Comparison of ENCODE assay signal across 15 mouse cellular contexts in the genomic region with DNA sequence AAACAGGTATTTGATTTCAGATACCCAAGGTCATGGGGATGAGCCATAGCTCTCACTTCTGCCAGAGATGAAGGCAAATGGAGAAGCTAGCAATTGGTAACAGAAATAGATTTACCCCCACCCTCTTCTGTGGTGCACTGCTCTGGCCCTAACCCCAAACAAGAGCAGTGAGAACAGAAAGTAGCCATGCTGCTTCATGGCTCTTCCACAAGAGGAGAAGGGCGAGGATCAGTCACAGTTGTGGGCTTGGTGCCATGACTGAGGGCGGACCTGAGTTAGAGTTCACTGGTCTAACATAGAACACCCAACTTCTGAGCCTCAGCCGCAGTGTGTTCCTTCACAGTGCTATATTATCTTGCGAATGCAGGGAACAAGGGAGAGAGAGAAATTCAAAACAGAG. TPM values are rescaled to one million over a fixed set of nuclear protein-coding genes. Genes with fewer than 3 reads are reported as not detected.
DNase-seq lines count a peak whose midpoint lies in the region; ATAC-seq and TF ChIP-seq lines count a peak whose summit lies in the region.
"Had no signal": no experiment of that assay in that cellular context is flagged by ENCODE, and none has a peak within 500 bp of the region (broad histone marks: within the 10 kb centered on the region; RNA-seq: fewer than 3 reads in every experiment).

No protein-coding gene starts in this region.

- peaks cover 46% of the 10 kb centered on the region for H3K79me2 ChIP-seq in myocyte (ENCODE audit: control insufficient read depth, insufficient read depth)

- TF ChIP-seq POLR2A in embryonic fibroblast, embryonic 13.5 days (IDR thresholded peaks at IDR 0.05; ENCODE audit: low read depth, low read length): no peak
- no peak for TF ChIP-seq POLR2A in myocyte (IDR thresholded peaks at IDR 0.05; ENCODE audit: insufficient read length, low read depth)

- 83% methylated on average over 4 of the region's 4 CpGs for WGBS in kidney, embryonic 16.5 days

- peak overlapping the region; percentile 58; the same call in 1 of the 2 replicates for H3K27ac ChIP-seq in layer of hippocampus, adult 2 months
- peak overlapping the region; percentile 41; the same call in 1 of the 2 replicates for H3K27ac ChIP-seq in embryonic fibroblast, embryonic 13.5 days (ENCODE audit: insufficient read depth, low read length)
- no peak overlapping the region for H3K27ac ChIP-seq in kidney, embryonic 16.5 days (ENCODE audit: low read length)
- H3K27ac ChIP-seq: heart, embryonic 15.5 days; kidney, embryonic 15.5 days; liver, embryonic 14.5 days had no signal

- H3ac ChIP-seq in myocyte (ENCODE audit: control insufficient read depth, insufficient read length): no peak overlapping the region

- no peak overlapping the region for H3K9ac ChIP-seq in kidney, embryonic 16.5 days (replicated peaks; ENCODE audit: low read length)
- H3K9ac ChIP-seq: heart, embryonic 15.5 days; kidney, embryonic 15.5 days; liver, embryonic 14.5 days had no signal

- DNase-seq in adrenal gland, postnatal 14 days: peak; percentile 20
- no peak for DNase-seq in adrenal gland, adult 18-20 months (ENCODE audit: low spot score in 2 of 2)
- DNase-seq in layer of hippocampus, adult 2 months (ENCODE audit: low spot score in 2 of 2): no peak
- DNase-seq in layer of hippocampus, postnatal 36 days: no peak
- no peak for DNase-seq in ovary, postnatal 10 days (ENCODE audit: low spot score)
- DNase-seq: layer of hippocampus, adult 9-11 months; thymus, adult 18-20 months had no signal

- H3K4me2 ChIP-seq in myocyte (ENCODE audit: low read depth): peak overlapping the region; percentile 93
- no peak overlapping the region for H3K4me2 ChIP-seq in kidney, embryonic 16.5 days (replicated peaks; ENCODE audit: low read depth, low read length)
- H3K4me2 ChIP-seq: kidney, embryonic 15.5 days had no signal

- H3K27me3 ChIP-seq in myocyte (ENCODE audit: control insufficient read depth, insufficient read depth, insufficient read length): no peaks in the 10 kb centered on the region
- H3K27me3 ChIP-seq in kidney, embryonic 16.5 days (ENCODE audit: insufficient read depth, low read length): no peaks in the 10 kb centered on the region
- H3K27me3 ChIP-seq: heart, embryonic 15.5 days; kidney, embryonic 15.5 days had no signal

- H3K36me3 ChIP-seq in myocyte (ENCODE audit: control insufficient read depth, insufficient read depth): no peaks in the 10 kb centered on the region
- no peaks in the 10 kb centered on the region for H3K36me3 ChIP-seq in kidney, embryonic 16.5 days (ENCODE audit: insufficient read depth, low read length)
- H3K36me3 ChIP-seq: G1E; heart, embryonic 15.5 days; kidney, embryonic 15.5 days had no signal

- no peak for ATAC-seq in kidney, embryonic 16.5 days (ENCODE audit: low FRiP score, low TSS enrichment)

- H3K4me3 ChIP-seq in layer of hippocampus, adult 2 months: no peak overlapping the region
- no peak overlapping the region for H3K4me3 ChIP-seq in embryonic fibroblast, embryonic 13.5 days (ENCODE audit: insufficient read depth, low read length)
- H3K4me3 ChIP-seq in myocyte: no peak overlapping the region
- no peak overlapping the region for H3K4me3 ChIP-seq in kidney, embryonic 16.5 days (ENCODE audit: low read length)
- H3K4me3 ChIP-seq: heart, embryonic 15.5 days; kidney, embryonic 15.5 days had no signal

- peaks cover 21% of the 10 kb centered on the region for H3K4me1 ChIP-seq in embryonic fibroblast, embryonic 13.5 days (ENCODE audit: control insufficient read depth, insufficient read depth, low read length)
- H3K4me1 ChIP-seq in kidney, embryonic 16.5 days (ENCODE audit: insufficient read depth, low read length): peaks cover 14% of the 10 kb centered on the region; the same call in 1 of the 2 replicates

- H3K9me3 ChIP-seq in kidney, embryonic 16.5 days (ENCODE audit: low read length): peaks cover 4% of the 10 kb centered on the region; the same call in 1 of the 2 replicates
- H3K9me3 ChIP-seq: heart, embryonic 15.5 days; kidney, embryonic 15.5 days had no signal

- TF ChIP-seq CTCF in layer of hippocampus, adult 2 months (conservative IDR thresholded peaks at IDR 0.05): no peak
- TF ChIP-seq CTCF in embryonic fibroblast, embryonic 13.5 days (IDR thresholded peaks at IDR 0.05; ENCODE audit: borderline replicate concordance, insufficient read depth, low read length): no peak

TF ChIP-seq in myocyte, 11 proteins besides CTCF, POLR2A, EP300 and RAD21:
- TF ChIP-seq TCF12 (IDR thresholded peaks at IDR 0.05; ENCODE audit: insufficient read depth, poor library complexity, severe bottlenecking) (no peak), CEBPB (IDR thresholded peaks at IDR 0.05; ENCODE audit: insufficient read depth, poor library complexity, severe bottlenecking) (no peak), E2F4 (IDR thresholded peaks at IDR 0.05; ENCODE audit: insufficient read depth) (no peak), USF1 (IDR thresholded peaks at IDR 0.05; ENCODE audit: low read depth) (no peak), POLR2AphosphoS2 (IDR thresholded peaks at IDR 0.05; ENCODE audit: insufficient read length, low read depth) (no peak)

RNA-seq across cellular contexts. Expression of a gene that starts 13.8 kb away (rescaled TPM):
- 5.9 and 7.1 TPM in 2 replicates for total RNA-seq in adrenal gland, postnatal 14 days (2021)
- total RNA-seq in adrenal gland, adult 18-20 months (2021): 1 to 10 TPM; 5.9 to 6.4 TPM
- 10 to 100 TPM; 62.3 to 64.1 TPM for total RNA-seq in layer of hippocampus, adult 2 months (2021)
- total RNA-seq in layer of hippocampus, postnatal 36 days (2021): 10 to 100 TPM; 65.9 to 68.1 TPM
- 11.1 and 11.7 TPM in 2 replicates for polyA plus RNA-seq in embryonic fibroblast, embryonic 13.5 days (2011; ENCODE audit: insufficient read length, low read depth, missing spikeins)
- 7.3 TPM for polyA plus RNA-seq in myocyte (2012; fragmentation: generic; extraction: Trizol)
- 4.9 and 5.2 TPM in 2 replicates for polyA plus RNA-seq in kidney, embryonic 16.5 days (2015; fragmentation: Nextera tagmentation; extraction: Ambion mirVana)
- total RNA-seq: megakaryocyte-erythroid progenitor cell, adult 5-6 weeks had no signal
- polyA plus RNA-seq: G1E had no signal
